Mouse (Mus musculus) ZHBTc4 (cell line): ENCODE data around the gene Zcchc14.

Source experiments
- DNase-seq: peaks from one replicate; pipeline ENCODE4 v3.0.0-alpha.2; 2011; ENCODE audit warnings: low read depth, low spot score

Gene Zcchc14

DNA sequence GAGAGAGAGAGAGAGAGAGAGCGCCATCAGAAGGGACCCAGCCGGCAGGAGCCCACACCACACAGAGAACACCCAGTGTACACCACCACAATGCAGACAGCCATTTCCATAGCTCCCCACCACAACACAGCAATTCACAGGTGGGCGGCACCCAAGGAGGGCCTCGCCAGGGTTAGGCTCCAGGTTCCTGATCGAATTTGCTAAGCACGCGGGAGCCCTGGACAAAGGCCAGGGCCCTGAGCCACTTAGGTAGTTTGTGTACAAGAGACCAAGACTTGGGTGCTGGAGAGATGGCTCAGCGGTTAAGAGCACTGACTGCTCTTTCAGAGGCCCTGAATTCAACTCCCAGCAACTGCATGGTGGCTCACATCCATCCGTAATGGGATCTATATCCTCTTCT, 100.2 kb downstream of the Zcchc14 start:
- no peak for DNase-seq

DNA sequence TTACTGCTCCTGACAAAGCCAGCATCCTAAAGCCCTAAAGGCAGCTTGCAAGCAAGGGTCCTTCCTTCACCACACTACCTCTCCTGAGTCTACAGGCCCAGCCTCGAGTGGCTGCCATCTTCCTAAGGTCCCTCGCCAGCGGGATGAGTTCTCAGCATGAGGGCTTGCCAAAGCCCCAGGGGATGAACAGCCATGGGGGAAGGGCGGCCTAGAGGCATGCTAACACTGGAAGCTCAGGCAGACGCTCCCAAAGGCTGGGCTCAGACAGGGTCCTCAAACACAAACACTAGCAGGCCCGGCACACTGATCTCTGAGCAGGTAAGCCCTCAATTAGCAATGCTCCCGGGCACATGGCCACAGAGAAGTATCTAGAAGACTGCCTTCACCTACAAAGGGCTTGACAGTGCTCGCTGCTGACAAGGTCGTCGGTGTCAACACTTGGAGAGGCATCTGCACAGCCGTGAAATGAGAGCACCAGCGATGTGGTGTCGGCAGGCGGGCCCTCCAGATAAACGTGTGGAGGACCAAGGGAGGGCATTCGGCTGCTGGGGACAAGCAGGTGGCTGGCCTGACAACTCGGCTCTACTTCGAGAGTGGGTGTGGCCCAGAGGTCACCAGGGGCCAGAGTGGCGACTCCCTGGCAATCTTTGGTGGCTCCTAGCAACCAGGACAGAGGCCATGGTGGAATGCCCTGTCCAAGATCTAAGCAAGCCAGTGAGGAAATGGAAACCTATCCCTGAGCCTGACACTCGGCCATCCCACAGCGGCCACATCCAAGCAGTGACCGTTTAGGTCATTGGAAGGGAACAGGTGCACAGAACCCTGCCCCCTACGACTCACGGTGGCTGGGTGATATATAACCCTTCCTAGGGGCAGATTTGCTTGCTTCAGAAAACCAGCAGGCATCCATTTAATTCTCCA, 101.4 kb downstream of the Zcchc14 start:
- peak; percentile 80 for DNase-seq

DNA sequence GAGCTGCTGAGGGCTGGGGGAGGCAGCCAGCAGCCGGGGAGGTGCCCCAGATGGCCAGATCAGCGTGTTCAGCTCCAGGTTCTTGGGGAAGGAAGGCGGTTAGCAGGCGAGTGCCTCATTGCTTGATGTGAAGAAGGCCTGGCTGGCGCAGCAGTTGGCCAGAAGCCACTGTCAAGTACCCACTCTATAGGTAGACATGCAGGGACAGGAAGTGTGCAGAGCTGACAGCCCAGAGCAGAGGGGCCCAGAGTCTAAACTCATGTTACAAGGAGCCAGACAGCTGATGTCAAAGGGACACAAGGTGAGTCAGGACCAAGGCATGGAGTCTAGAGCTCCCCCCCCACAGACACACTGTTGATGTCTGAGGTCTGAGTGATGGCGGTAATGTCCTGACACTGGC, 102.6 kb downstream of the Zcchc14 start:
- no peak for DNase-seq
